Mouse (Mus musculus): ENCODE measurements around the gene Cir1.

GRCm38 (mm10) chr2:73281707-73282106 lies 30.8 kb downstream of the Cir1 start:
- TF ChIP-seq CTCF (IDR thresholded peaks at IDR 0.05; ENCODE audit: low read depth, low read length) (no peak), POLR2A (IDR thresholded peaks at IDR 0.05; ENCODE audit: borderline replicate concordance, low read depth, low read length) (no peak)

Data from bone marrow macrophage, adult 2 months (primary cell).